Mouse (Mus musculus): ENCODE results near the gene Shroom3. TPM values are rescaled to one million over a fixed set of nuclear protein-coding genes. Genes with fewer than 3 reads are reported as not detected.

Shroom3 gene
- polyA plus RNA-seq, 1 experiment from 2014 or later: 8.0 TPM

DNA sequence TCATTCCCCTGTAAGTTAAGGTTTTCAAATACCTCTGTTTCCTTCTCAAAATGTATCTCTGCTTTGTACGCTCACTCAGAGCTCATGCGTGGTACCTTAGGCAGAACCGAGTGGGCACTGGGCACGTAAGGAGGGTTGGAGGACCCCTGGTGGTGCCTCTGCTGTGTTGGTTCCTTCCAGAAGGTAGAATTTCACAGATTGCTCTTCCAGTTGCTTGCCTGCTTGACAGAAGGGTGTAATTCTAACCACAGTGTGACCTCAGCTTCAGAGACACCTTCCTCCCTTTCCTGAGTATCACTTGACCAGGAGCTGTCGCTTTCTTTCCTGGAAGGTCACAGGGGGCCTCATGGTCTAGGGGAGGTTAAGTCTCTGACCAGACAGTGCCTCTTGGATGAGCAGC lies 217.2 kb downstream of the Shroom3 start:
- Histone ChIP-seq H3K9ac (ENCODE audit: low read depth, low read length) (0 out of 2 replicates have a peak overlapping the region, but pooled peaks have one; percentile 8), H3K9me3 (ENCODE audit: control insufficient read depth) (no peaks in the 10 kb centered on the region), H3K4me1 (replicated peaks; ENCODE audit: control insufficient read depth, insufficient read depth, low read length) (peaks cover 6% of the 10 kb centered on the region), H3K27ac (ENCODE audit: low read depth, low read length) (peak overlapping the region; percentile 79), H3K36me3 (ENCODE audit: control insufficient read depth, insufficient read depth) (peaks cover 19% of the 10 kb centered on the region), H3K4me2 (replicated peaks; ENCODE audit: low read depth) (peak overlapping the region; percentile 81), H3K27me3 (replicated peaks; ENCODE audit: control insufficient read depth, insufficient read depth, low read length) (no peaks in the 10 kb centered on the region), H3K4me3 (ENCODE audit: low read depth, low read length) (peak overlapping the region; percentile 86)
- no peak for ATAC-seq
- TF ChIP-seq CTCF (IDR thresholded peaks at IDR 0.05; ENCODE audit: low read depth): peak; percentile 53
- 34% methylated on average over 5 of the region's 5 CpGs for WGBS

DNA sequence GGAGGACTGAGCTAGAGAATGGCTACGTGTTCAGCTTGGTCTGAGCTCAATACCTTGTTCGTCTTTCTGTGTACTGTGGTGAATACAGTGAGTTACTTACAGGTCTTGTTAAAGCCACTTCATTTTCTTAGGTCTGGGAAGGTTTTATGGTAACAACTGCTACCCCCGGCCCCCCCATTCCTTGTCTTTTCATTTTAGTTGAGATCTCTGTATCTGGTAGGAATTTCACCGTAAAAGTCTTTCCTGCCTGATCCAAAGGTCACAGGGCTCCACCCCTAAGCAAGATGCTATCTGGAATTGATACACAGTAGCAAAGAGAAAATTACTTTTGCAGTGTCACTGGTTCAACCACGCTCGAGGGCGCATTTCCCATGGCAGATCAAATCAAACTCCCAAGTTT lies 218.6 kb downstream of the Shroom3 start:
- H3K27me3 ChIP-seq (replicated peaks; ENCODE audit: control insufficient read depth, insufficient read depth, low read length): no peaks in the 10 kb centered on the region
- peak overlapping the region; percentile 71 for H3K27ac ChIP-seq (ENCODE audit: low read depth, low read length)
- H3K4me2 ChIP-seq (replicated peaks; ENCODE audit: low read depth): peak overlapping the region; percentile 33
- peaks cover 4% of the 10 kb centered on the region for H3K4me1 ChIP-seq (replicated peaks; ENCODE audit: control insufficient read depth, insufficient read depth, low read length)
- TF ChIP-seq CTCF (IDR thresholded peaks at IDR 0.05; ENCODE audit: low read depth): no peak
- no peaks in the 10 kb centered on the region for H3K9me3 ChIP-seq (ENCODE audit: control insufficient read depth)
- H3K36me3 ChIP-seq (ENCODE audit: control insufficient read depth, insufficient read depth): peaks cover 19% of the 10 kb centered on the region
- no peak for ATAC-seq
- H3K4me3 ChIP-seq (ENCODE audit: low read depth, low read length): no peak overlapping the region
- H3K9ac ChIP-seq (ENCODE audit: low read depth, low read length): no peak overlapping the region
- whole genome bisulfite sequencing: 32% methylated on average over 7 of the region's 7 CpGs

DNA sequence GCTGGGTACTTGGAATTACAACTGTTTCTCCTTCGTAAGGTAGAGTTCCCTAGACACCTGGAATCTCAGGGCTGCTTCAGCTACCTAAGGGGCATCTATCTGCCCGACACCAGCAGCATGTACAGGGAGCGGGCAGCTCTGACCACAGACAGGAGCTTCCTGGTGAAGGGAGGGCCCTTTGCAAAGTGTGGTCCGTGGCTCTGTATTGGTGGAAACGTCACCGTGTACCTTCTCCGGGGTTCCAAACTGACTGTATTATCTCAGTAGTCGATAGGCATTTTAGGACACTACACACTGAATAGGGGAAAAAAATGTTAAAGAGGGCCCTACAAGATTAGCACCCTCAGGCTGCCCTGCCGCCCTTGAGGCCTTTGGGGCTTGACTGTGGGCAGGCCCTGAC lies 221.9 kb downstream of the Shroom3 start:
- WGBS: 69% methylated on average over 9 of the region's 9 CpGs
- H3K4me1 ChIP-seq (replicated peaks; ENCODE audit: control insufficient read depth, insufficient read depth, low read length): no peaks in the 10 kb centered on the region; the same call in 1 of the 2 replicates
- H3K9me3 ChIP-seq (ENCODE audit: control insufficient read depth): no peaks in the 10 kb centered on the region
- H3K27me3 ChIP-seq (replicated peaks; ENCODE audit: control insufficient read depth, insufficient read depth, low read length): no peaks in the 10 kb centered on the region
- 0 out of 2 replicates have a peak overlapping the region, but pooled peaks have one; percentile 17 for H3K4me2 ChIP-seq (replicated peaks; ENCODE audit: low read depth)
- no peak for ATAC-seq
- H3K36me3 ChIP-seq (ENCODE audit: control insufficient read depth, insufficient read depth): peaks cover 19% of the 10 kb centered on the region
- H3K27ac ChIP-seq (ENCODE audit: low read depth, low read length): peak overlapping the region; percentile 24; the same call in 1 of the 2 replicates
- H3K4me3 ChIP-seq (ENCODE audit: low read depth, low read length): no peak overlapping the region
- no peak overlapping the region for H3K9ac ChIP-seq (ENCODE audit: low read depth, low read length)
- TF ChIP-seq CTCF (IDR thresholded peaks at IDR 0.05; ENCODE audit: low read depth): no peak

DNA sequence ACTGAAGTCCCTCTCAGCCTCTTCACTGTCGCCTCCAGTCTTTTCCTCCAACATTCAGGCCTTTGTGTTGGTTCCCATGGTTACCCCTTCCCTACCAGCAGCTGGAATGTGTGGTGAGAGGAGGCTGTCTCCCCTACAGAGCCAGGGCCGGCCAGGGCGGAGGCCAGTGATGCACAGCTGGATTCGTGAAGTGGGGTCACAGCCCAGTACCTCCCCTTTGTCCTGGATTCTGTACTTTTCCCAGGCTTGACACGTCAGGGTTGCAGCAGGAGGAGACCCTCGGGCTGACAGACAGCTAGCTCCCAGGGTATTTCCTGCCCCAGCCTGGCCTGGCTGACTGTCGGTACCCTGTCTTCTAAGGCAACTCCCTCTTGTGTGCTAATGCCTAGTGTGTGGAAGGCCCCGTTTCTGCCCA lies 222.4 kb downstream of the Shroom3 start:
- no peak for ATAC-seq
- Histone ChIP-seq H3K27me3 (replicated peaks; ENCODE audit: control insufficient read depth, insufficient read depth, low read length) (no peaks in the 10 kb centered on the region), H3K4me1 (replicated peaks; ENCODE audit: control insufficient read depth, insufficient read depth, low read length) (no peaks in the 10 kb centered on the region; the same call in 1 of the 2 replicates), H3K36me3 (ENCODE audit: control insufficient read depth, insufficient read depth) (peaks cover 19% of the 10 kb centered on the region), H3K9ac (ENCODE audit: low read depth, low read length) (no peak overlapping the region), H3K4me2 (replicated peaks; ENCODE audit: low read depth) (0 out of 2 replicates have a peak overlapping the region, but pooled peaks have one; percentile 17), H3K27ac (ENCODE audit: low read depth, low read length) (peak overlapping the region; percentile 24; the same call in 1 of the 2 replicates), H3K9me3 (ENCODE audit: control insufficient read depth) (no peaks in the 10 kb centered on the region), H3K4me3 (ENCODE audit: low read depth, low read length) (no peak overlapping the region)
- no peak for TF ChIP-seq CTCF (IDR thresholded peaks at IDR 0.05; ENCODE audit: low read depth)
- 29% methylated on average over 8 of the region's 8 CpGs for WGBS

DNA sequence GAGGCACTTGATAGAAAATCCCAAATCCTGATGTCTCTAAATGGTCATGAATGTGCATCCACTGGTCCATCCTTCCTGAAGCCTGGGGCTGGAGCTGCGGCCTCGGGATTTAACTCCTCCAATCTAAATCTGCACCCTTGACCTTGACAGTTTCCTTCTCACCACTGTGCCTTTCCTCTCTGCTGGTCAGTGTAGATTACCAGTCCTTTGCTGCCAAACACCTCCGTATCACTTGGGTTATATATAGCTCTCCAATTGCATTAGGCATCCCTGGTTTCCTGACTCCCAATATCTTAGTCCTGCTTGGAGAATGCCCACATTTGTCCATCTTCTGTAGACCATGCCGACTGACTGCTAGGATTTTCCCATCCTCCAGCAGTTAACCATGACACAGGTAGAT lies 225.0 kb downstream of the Shroom3 start:
- Histone ChIP-seq H3K27ac (ENCODE audit: low read depth, low read length) (peak overlapping the region; percentile 42; the same call in 1 of the 2 replicates), H3K27me3 (replicated peaks; ENCODE audit: control insufficient read depth, insufficient read depth, low read length) (no peaks in the 10 kb centered on the region), H3K36me3 (ENCODE audit: control insufficient read depth, insufficient read depth) (peaks cover 19% of the 10 kb centered on the region), H3K4me2 (replicated peaks; ENCODE audit: low read depth) (no peak overlapping the region), H3K4me3 (ENCODE audit: low read depth, low read length) (no peak overlapping the region), H3K9me3 (ENCODE audit: control insufficient read depth) (no peaks in the 10 kb centered on the region), H3K9ac (ENCODE audit: low read depth, low read length) (no peak overlapping the region), H3K4me1 (replicated peaks; ENCODE audit: control insufficient read depth, insufficient read depth, low read length) (no peaks in the 10 kb centered on the region; the same call in 1 of the 2 replicates)
- 79% methylated on average over 4 of the region's 4 CpGs for WGBS
- no peak for ATAC-seq
- no peak for TF ChIP-seq CTCF (IDR thresholded peaks at IDR 0.05; ENCODE audit: low read depth)

DNA sequence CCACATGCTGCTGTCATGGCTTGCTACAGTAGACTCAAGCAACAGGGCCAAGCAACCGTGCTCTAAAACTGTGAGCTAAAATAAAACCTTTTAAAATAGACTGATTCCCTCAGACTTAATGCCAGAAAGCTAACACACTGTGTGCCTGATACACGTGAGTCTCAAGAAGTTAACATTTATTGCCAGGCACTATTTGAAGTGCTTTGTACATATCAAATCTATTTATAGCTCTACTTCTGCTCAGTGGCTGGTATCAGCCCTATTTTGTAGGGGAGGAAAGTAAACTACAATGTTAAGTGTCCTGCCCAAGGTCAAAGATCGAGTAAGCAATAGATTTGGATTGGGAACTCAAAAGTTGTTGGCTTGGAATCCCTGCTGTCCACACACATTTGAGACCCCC lies 227.6 kb downstream of the Shroom3 start:
- H3K36me3 ChIP-seq (ENCODE audit: control insufficient read depth, insufficient read depth): no peaks in the 10 kb centered on the region; the same call in 1 of the 2 replicates
- TF ChIP-seq CTCF (IDR thresholded peaks at IDR 0.05; ENCODE audit: low read depth): no peak
- H3K9me3 ChIP-seq (ENCODE audit: control insufficient read depth): no peaks in the 10 kb centered on the region
- no peak overlapping the region for H3K4me2 ChIP-seq (replicated peaks; ENCODE audit: low read depth)
- peaks cover 8% of the 10 kb centered on the region for H3K4me1 ChIP-seq (replicated peaks; ENCODE audit: control insufficient read depth, insufficient read depth, low read length)
- 38% methylated on average over 3 of the region's 3 CpGs for WGBS
- no peak for ATAC-seq
- H3K4me3 ChIP-seq (ENCODE audit: low read depth, low read length): no peak overlapping the region
- H3K27me3 ChIP-seq (replicated peaks; ENCODE audit: control insufficient read depth, insufficient read depth, low read length): no peaks in the 10 kb centered on the region
- H3K27ac ChIP-seq (ENCODE audit: low read depth, low read length): peak overlapping the region; percentile 62
- H3K9ac ChIP-seq (ENCODE audit: low read depth, low read length): no peak overlapping the region
